Mouse (Mus musculus) monocyte, adult 5-6 weeks (primary cell): ENCODE measurements at regions not wholly inside any gene's neighbourhood (a gene's known extent, or its start where the extent isn't known, plus 50 kb on each side); places are given as distances from the start of the nearest gene placed in this dataset.
A peak's percentile ranks its signal among the peaks of the same experiment; 100 is the strongest.

ENCODE experiments used
- ATAC-seq: fragments of 153-309, 156-312 bp; replicated peaks from 2 replicates; pipeline ENCODE4 v1.8.0; 2017; ENCODE audit warnings: mild to moderate bottlenecking; ENCODE audit not compliant: low TSS enrichment, insufficient number of reproducible peaks, severe bottlenecking, poor library complexity, low FRiP score

- ATAC-seq: no peak
Measured at GRCm38 (mm10) chr10:117987620-117988019, 141.8 kb upstream of the Rap1b start.

GRCm38 (mm10) chr10:117988076-117988475 is 142.2 kb upstream of the Rap1b start:
- 0 out of 2 replicates have a peak, but pooled peaks have one; percentile 37 for ATAC-seq

DNA sequence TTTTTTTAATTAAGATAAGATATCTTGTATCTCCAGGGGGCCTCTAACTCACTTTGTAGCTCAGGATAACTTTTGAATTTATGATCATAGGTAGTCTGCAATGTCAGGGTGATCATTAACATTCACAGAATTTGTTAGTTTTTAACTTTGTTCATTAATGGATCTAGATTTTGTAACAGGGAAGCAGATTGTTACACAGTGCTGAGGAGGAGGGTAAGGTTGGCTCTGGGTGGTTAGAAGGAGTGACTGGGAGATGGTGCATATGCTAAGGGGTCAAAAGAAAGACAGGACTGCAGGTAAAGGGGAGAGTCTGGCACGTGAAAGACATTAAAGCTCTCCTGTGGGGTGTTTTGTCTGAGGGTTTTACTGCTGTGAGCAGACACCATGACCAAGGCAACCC is 145.3 kb upstream of the Rap1b start:
- no peak for ATAC-seq

DNA sequence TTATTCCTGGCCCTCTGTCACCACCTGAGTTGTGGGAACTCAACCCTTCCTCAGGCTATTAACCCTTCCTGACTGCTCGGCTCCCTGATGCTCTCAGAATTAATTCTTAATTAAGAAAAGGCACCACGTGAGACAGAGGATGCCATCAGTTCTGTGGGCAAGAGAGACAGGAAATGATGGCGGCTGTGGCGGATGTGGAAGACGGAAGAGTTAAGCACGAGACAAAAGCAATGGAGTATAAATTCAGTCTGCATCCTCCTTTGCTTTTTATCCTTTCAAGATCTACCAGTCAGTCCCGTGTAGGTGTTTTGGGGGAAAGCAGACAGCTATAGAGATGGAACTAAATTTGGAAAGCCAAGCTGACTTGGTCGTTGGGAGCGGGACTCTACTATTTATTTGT is 146.5 kb upstream of the Rap1b start:
- ATAC-seq: no peak

DNA sequence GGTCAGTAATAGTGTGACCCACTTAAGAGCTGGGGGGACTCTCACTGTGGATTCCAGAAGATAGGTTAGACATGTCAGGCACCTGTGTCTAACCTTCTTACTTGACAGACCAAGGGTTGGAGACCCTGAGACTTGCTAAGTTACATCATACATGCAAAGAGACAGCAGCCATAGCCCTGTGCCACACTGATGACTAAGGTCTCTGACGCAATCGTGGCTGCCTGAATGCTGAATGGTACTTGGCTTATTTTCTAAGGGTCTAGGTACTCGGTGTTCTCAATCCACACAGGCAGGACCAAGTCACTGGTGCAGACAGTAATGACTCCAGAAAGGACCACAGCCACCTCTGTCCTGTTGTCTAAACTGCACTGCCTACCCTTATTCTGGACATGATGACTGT is 147.8 kb upstream of the Mdm1 start:
- peak; percentile 79 for ATAC-seq

- no peak for ATAC-seq
Measured at GRCm38 (mm10) chr10:117994768-117995167, 146.8 kb upstream of the Mdm1 start.

DNA sequence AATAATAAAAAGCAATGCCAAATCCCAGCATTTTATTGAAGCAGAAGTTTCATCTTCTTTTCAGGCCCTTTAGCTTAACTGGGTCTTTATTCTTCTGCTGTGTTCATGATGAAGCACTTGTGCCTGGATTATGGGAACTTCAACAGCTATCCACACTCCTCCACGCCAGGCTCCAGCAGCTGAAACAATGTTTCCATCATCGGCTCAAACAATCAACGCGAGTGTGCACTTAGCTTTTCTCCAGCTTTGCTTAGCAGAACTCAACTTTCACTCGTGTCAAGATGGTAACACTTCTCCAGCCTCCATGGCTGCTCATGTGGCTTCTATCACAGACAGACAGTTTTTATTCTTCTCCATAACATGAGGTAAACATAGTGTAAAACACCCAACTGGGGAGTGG is 143.8 kb upstream of the Mdm1 start:
- ATAC-seq: no peak

- ATAC-seq: no peak
Measured at GRCm38 (mm10) chr10:118000591-118000990, 141.0 kb upstream of the Mdm1 start.

GRCm38 (mm10) chr10:118001501-118001900 is 140.1 kb upstream of the Mdm1 start:
- ATAC-seq: peak; percentile 57

DNA sequence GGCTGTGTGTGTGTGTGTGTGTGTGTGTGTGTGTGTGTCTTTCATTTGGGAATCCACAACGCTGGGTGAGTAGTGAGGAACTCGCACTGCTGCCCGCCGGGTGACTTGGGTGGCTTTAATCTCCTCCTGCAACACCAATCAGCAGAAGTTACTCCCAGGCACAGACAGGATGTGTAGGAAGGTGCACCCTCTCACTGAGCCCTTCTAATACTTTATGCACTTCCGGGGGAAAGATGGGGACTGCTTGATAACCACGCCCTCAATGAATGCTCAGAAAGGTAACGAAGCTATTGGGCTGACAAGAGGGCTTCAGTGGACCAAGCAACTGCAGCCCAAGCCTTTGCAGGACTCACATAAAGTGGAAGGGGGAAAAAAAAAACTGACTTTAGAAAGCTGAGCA is 139.6 kb upstream of the Mdm1 start:
- ATAC-seq: no peak; the same call in 1 of the 2 replicates

- no peak for ATAC-seq
Measured at GRCm38 (mm10) chr10:118002559-118002958, 139.1 kb upstream of the Mdm1 start.

GRCm38 (mm10) chr10:118003179-118003578 is 138.4 kb upstream of the Mdm1 start:
- no peak for ATAC-seq

DNA sequence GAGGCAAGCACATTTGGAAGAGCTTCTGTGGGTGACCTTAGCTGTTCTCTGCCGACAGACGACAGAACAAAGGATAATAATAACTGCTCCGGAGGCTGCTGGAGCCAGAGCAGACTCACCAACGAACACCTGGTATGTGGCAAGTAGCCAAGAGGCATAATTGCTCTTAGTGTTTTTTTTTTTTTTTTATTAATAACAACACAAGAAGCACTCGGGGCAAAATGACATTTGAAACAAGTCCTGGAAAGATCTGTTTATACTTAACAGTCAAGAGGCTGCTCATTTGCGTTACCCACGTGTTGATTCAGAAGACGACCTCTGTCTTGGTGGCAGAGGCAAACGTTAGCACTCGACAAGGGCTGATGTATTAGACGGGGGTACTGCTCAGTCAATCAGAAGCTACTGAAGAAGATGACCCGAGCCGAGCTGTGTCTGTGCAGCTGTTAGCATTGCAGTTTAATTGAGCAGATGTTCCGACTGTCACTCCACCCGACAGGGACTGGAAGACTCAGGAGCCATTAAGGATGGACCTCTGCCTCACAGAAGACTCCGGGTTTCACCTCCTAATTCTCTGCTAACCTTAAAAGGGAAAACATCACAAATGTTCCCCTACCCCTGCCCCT is 137.8 kb upstream of the Mdm1 start:
- ATAC-seq: no peak

- no peak for ATAC-seq
Measured at GRCm38 (mm10) chr10:118004362-118004958, 137.2 kb upstream of the Mdm1 start.

DNA sequence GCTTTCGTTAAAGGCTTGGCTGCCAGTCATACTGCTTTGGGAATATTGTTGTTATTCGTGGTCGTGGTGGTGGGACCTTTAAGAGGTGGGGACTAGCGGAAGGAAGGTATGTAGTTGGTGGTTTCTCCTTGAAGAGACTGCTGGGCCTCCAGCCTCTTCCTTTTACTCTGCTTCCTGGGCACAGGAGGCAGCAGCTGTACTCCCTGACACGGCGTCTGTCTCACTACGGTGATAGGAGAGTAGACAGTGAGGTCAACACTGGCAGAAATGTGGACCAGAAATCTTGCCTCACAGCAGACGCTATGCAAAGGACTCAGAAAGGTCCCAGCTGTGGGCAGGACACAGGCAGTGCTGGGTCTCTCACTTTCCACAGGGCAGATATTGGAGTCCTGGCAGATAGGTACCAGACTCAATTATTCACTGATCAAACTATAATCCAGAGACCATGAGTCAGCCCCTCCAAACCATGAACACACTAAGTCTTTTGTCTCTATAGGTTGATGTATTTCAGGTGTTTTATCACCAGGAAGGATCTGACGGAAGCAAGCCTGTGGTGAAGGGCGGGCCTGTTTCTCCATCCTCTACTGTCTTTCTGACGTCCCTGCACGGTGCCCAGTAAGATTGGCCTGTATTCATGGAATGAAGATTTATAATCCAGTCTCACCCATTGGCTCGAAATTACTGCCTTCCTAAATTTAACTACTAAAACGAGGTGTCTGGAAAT is 134.6 kb upstream of the Mdm1 start:
- 0 out of 2 replicates have a peak, but pooled peaks have one; percentile 21 for ATAC-seq

DNA sequence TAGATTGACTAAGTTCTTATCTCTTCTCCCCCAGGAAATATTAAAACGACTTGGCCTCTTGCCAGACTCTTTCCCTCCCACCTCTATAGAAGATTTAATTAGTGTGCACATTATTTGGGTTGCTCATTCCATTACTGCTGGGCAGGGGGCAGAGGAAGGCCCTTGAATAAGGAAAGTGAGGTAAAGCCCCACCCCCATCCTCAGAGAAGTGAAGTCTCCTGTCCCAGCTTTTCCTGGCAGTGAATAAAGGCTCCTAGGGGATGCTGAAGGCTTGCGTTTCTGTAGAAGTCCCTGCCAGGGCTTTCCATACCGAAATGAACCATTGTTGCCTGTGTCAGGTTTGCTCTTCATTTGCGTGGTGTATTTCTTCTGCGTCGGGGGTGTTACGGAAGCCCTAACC is 133.8 kb upstream of the Mdm1 start:
- no peak for ATAC-seq

GRCm38 (mm10) chr10:118011687-118012567 is 129.7 kb upstream of the Mdm1 start:
- peak; percentile 64 for ATAC-seq

DNA sequence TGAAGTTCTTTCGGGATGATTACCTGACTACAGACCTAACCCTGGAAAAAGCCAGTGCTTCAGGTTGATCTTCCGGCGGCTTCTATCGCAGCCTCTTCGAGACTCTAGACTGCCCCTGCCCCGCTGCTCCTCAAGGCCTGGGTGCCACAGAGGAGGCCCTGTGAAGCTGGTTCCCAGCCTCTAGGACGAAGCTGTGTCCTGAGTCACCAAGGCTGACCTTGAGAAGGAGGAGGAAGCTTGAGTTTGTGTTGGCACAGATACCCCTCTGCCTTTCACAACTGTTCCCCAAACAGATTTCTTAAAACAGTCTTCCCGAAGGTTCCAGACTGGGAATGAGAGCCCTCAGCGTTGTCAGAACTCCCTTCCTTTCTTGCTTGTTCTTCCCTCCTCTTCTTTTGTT is 112.8 kb upstream of the Mdm1 start:
- ATAC-seq: no peak

GRCm38 (mm10) chr10:118034401-118034800 is 107.2 kb upstream of the Mdm1 start:
- ATAC-seq: no peak
